Mouse (Mus musculus): Measurements from ENCODE around the gene Elof1. TPM values are rescaled to one million over a fixed set of nuclear protein-coding genes. Genes with fewer than 3 reads are reported as not detected.

The Elof1 gene
- polyA plus RNA-seq, 1 experiment from 2014 or later, result 119 TPM

DNA sequence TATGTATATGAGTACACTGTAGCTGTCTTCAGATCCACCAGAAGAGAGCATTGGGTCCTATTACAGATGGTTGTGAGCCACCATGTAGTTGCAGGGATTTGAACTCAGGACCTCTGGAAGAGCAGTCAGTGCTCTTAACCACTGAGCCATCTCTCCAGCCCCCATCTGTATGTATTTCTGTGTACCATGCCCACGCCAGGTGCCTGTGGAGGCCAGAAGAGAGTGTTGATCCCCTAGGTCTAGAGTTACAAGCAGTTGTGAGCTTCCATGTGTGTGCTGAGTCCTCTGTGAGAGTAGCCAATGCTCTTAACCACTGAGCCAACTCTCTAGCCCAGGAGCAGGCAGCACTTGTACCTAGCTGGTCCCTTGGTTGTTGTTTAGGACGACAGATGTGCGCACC is 7.2 kb upstream of the Elof1 start:
- no peaks in the 10 kb centered on the region for H3K36me3 ChIP-seq (ENCODE audit: control insufficient read depth, insufficient read depth, low read length)
- TF ChIP-seq EP300 (optimal IDR thresholded peaks at IDR 0.05) (no peak), CTCF (IDR thresholded peaks at IDR 0.05; ENCODE audit: low read depth) (no peak)
- H3K4me1 ChIP-seq (replicated peaks; ENCODE audit: control insufficient read depth, insufficient read depth), result no peaks in the 10 kb centered on the region
- no peak overlapping the region for H3K27ac ChIP-seq (replicated peaks)
- 90% methylated on average over 3 of the region's 3 CpGs for WGBS
- H3K9ac ChIP-seq (ENCODE audit: low read length), result no peak overlapping the region
- no peaks in the 10 kb centered on the region for H3K9me3 ChIP-seq (ENCODE audit: control insufficient read depth, low read length)
- H3K4me3 ChIP-seq (ENCODE audit: low read depth, low read length), result no peak overlapping the region
- H3K27me3 ChIP-seq (ENCODE audit: control insufficient read depth, insufficient read depth, low read length), result no peaks in the 10 kb centered on the region
- ATAC-seq (ENCODE audit: low FRiP score, low TSS enrichment) (no peak), DNase-seq (ENCODE audit: low spot score) (no peak)
- no peak overlapping the region for H3K4me2 ChIP-seq (replicated peaks; ENCODE audit: low read depth)

DNA sequence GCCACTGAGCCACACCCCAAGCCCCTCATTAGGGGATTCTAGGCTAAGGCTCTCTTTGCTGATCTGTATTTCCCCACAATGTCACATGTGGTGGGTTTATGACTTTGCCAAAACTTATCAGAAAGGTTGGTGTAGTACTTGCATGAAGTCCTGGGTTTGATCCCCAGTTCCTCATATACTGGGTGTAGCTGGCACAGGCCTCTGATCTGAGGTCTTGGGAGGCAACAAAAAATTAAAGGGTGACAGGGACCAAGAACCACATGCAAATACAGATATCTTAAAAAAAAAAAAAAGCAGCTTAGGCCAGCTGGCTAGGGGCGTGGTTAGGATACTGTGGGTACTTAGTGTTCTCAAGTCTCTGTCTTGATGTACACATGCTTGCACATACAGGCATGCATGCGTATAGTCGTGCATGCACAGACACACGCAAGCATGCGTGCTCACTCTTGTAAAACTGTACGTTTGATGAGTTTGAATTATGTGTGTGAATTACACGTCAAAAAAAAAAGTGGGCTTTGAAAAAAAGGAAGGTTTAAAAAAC is 6.2 kb upstream of the Elof1 start:
- Histone ChIP-seq H3K4me2 (replicated peaks; ENCODE audit: low read depth) (no peak overlapping the region), H3K27me3 (ENCODE audit: control insufficient read depth, insufficient read depth, low read length) (no peaks in the 10 kb centered on the region), H3K4me3 (ENCODE audit: low read depth, low read length) (no peak overlapping the region), H3K27ac (replicated peaks) (peak overlapping the region; percentile 53; the same call in 1 of the 2 replicates), H3K9me3 (ENCODE audit: control insufficient read depth, low read length) (no peaks in the 10 kb centered on the region), H3K36me3 (ENCODE audit: control insufficient read depth, insufficient read depth, low read length) (no peaks in the 10 kb centered on the region), H3K4me1 (replicated peaks; ENCODE audit: control insufficient read depth, insufficient read depth) (no peaks in the 10 kb centered on the region), H3K9ac (ENCODE audit: low read length) (no peak overlapping the region)
- ATAC-seq (ENCODE audit: low FRiP score, low TSS enrichment), result peak; percentile 55; the same call in 1 of the 2 replicates
- 66% methylated on average over 7 of the region's 7 CpGs for WGBS
- TF ChIP-seq EP300 (optimal IDR thresholded peaks at IDR 0.05) (no peak), CTCF (IDR thresholded peaks at IDR 0.05; ENCODE audit: low read depth) (no peak)
- no peak for DNase-seq (ENCODE audit: low spot score)

DNA sequence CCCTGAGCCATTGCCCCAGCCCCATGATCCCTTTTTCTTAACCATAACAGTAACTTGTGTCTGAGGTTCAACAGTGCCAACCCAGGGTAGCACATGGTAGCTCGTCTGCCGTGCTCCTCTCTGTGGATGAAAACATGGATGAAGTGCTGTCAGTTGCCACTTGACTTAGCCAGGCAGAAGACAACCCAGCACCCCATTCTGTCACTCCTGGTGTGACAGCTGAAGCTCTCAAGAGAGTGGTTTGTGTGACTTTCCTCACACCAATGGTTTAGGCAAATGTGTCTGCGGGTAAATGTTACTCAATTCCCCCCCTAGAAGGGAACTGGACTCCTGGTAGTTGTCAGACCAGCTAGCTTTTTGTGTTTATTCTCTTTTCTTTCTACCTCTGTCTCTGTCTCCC is 5.0 kb upstream of the Elof1 start:
- Histone ChIP-seq H3K27me3 (ENCODE audit: control insufficient read depth, insufficient read depth, low read length) (no peaks in the 10 kb centered on the region), H3K9ac (ENCODE audit: low read length) (no peak overlapping the region), H3K4me3 (ENCODE audit: low read depth, low read length) (no peak overlapping the region), H3K4me1 (replicated peaks; ENCODE audit: control insufficient read depth, insufficient read depth) (no peaks in the 10 kb centered on the region), H3K9me3 (ENCODE audit: control insufficient read depth, low read length) (no peaks in the 10 kb centered on the region), H3K4me2 (replicated peaks; ENCODE audit: low read depth) (no peak overlapping the region), H3K27ac (replicated peaks) (no peak overlapping the region), H3K36me3 (ENCODE audit: control insufficient read depth, insufficient read depth, low read length) (no peaks in the 10 kb centered on the region)
- 73% methylated on average over 3 of the region's 3 CpGs for WGBS
- DNase-seq (ENCODE audit: low spot score), result no peak
- no peak for ATAC-seq (ENCODE audit: low FRiP score, low TSS enrichment)
- TF ChIP-seq CTCF (IDR thresholded peaks at IDR 0.05; ENCODE audit: low read depth) (no peak), EP300 (optimal IDR thresholded peaks at IDR 0.05) (no peak)

DNA sequence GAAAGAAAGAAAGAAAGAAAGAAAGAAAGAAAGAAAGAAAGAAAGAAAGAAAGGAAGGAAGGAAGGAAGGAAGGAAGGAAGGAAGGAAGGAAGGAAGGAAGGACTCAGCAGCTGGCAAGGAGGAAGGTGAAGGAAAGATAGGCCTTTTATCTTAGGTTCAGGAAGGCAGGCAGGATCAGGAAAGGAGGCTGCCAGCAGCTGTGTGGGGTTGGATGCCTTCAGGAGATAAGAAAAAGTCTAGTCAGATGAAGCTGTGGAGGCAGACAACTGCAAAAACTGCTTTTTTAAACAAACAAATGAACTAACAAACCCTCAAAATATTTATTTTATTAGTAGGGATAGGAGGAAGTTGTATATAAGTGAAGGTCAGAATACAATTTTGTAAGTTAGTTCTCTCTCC is 4.6 kb upstream of the Elof1 start:
- Histone ChIP-seq H3K4me2 (replicated peaks; ENCODE audit: low read depth) (no peak overlapping the region), H3K36me3 (ENCODE audit: control insufficient read depth, insufficient read depth, low read length) (no peaks in the 10 kb centered on the region), H3K9me3 (ENCODE audit: control insufficient read depth, low read length) (no peaks in the 10 kb centered on the region), H3K27me3 (ENCODE audit: control insufficient read depth, insufficient read depth, low read length) (no peaks in the 10 kb centered on the region), H3K9ac (ENCODE audit: low read length) (no peak overlapping the region), H3K4me1 (replicated peaks; ENCODE audit: control insufficient read depth, insufficient read depth) (no peaks in the 10 kb centered on the region), H3K27ac (replicated peaks) (no peak overlapping the region), H3K4me3 (ENCODE audit: low read depth, low read length) (no peak overlapping the region)
- no peak for DNase-seq (ENCODE audit: low spot score)
- no peak for ATAC-seq (ENCODE audit: low FRiP score, low TSS enrichment)
- TF ChIP-seq CTCF (IDR thresholded peaks at IDR 0.05; ENCODE audit: low read depth) (no peak), EP300 (optimal IDR thresholded peaks at IDR 0.05) (no peak)

DNA sequence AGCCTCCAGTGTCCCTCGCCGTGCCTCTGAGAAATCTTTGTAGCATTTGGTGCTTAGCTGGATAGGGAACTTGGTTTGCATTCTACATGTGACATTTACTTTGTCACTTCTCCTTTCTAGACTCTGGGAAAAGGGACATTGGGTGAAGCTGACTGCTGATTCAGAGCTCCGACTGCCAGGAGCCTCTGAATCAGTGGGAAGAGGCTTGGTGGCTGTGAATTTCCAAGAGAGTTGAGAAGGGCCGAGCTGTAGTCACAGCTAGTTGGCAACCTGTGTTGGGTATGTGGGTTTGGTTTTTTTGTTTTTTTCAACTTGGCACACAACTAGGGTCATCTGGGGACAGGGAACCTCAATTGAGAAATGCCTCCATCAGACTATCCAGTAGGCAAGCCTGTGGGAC is 2.6 kb upstream of the Elof1 start:
- DNase-seq (ENCODE audit: low spot score) (no peak), ATAC-seq (ENCODE audit: low FRiP score, low TSS enrichment) (no peak)
- H3K4me1 ChIP-seq (replicated peaks; ENCODE audit: control insufficient read depth, insufficient read depth), result no peaks in the 10 kb centered on the region
- H3K36me3 ChIP-seq (ENCODE audit: control insufficient read depth, insufficient read depth, low read length), result no peaks in the 10 kb centered on the region
- no peak overlapping the region for H3K4me2 ChIP-seq (replicated peaks; ENCODE audit: low read depth)
- no peak overlapping the region for H3K27ac ChIP-seq (replicated peaks)
- no peak overlapping the region for H3K4me3 ChIP-seq (ENCODE audit: low read depth, low read length)
- no peaks in the 10 kb centered on the region for H3K9me3 ChIP-seq (ENCODE audit: control insufficient read depth, low read length)
- no peak for TF ChIP-seq EP300 (optimal IDR thresholded peaks at IDR 0.05)
- no peak for TF ChIP-seq CTCF (IDR thresholded peaks at IDR 0.05; ENCODE audit: low read depth)
- no peaks in the 10 kb centered on the region for H3K27me3 ChIP-seq (ENCODE audit: control insufficient read depth, insufficient read depth, low read length)
- 90% methylated on average over 4 of the region's 4 CpGs for WGBS
- no peak overlapping the region for H3K9ac ChIP-seq (ENCODE audit: low read length)

DNA sequence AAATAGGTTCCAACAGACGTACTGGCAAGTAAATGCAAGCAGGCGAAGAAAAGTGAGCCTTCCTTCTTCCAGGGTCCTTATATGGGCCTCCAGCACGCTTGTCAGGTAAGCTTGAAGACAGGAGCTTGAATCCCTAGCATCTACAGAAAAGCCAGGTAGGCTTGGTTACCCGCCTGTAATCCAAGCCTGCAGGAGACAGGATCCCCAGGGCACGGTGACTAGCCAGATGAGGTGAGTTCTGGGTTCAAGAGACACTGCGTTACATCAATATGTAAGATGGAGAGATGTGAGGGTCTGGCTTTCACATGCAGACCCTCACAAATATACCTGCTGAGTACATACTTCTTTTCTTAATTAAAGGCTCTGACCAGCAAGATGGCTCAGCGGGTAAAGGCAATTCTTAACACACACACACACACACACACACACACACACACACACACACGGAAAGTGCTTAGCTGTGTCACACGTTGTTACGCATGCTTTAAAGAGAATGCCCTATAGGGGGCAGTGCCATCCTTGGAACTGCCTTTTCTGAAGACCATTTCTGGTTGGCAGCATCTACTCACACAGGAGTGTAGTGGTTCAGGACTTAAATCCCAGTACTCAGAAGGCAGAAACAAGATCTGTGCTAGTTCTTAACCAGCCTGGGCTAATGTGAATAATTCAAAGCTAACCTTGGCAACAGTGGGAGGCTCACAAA is 933 bp upstream of the Elof1 start:
- DNase-seq (ENCODE audit: low spot score), result peak; percentile 70
- Histone ChIP-seq H3K27ac (replicated peaks) (no peak overlapping the region; the same call in 1 of the 2 replicates), H3K9me3 (ENCODE audit: control insufficient read depth, low read length) (no peaks in the 10 kb centered on the region), H3K9ac (ENCODE audit: low read length) (no peak overlapping the region), H3K4me2 (replicated peaks; ENCODE audit: low read depth) (peak overlapping the region; percentile 86), H3K36me3 (ENCODE audit: control insufficient read depth, insufficient read depth, low read length) (peaks cover 4% of the 10 kb centered on the region; the same call in 1 of the 2 replicates), H3K4me3 (ENCODE audit: low read depth, low read length) (peak overlapping the region; percentile 84; the same call in 1 of the 2 replicates), H3K4me1 (replicated peaks; ENCODE audit: control insufficient read depth, insufficient read depth) (no peaks in the 10 kb centered on the region), H3K27me3 (ENCODE audit: control insufficient read depth, insufficient read depth, low read length) (no peaks in the 10 kb centered on the region)
- TF ChIP-seq EP300 (optimal IDR thresholded peaks at IDR 0.05) (no peak), CTCF (IDR thresholded peaks at IDR 0.05; ENCODE audit: low read depth) (peak; percentile 86)
- 44% methylated on average over 10 of the region's 10 CpGs for WGBS
- ATAC-seq (ENCODE audit: low FRiP score, low TSS enrichment), result peak; percentile 10; the same call in 1 of the 2 replicates

Data from stomach, postnatal 0 days (tissue).